Comparison of ENCODE assay signal across 8 mouse cellular contexts in the genomic region with DNA sequence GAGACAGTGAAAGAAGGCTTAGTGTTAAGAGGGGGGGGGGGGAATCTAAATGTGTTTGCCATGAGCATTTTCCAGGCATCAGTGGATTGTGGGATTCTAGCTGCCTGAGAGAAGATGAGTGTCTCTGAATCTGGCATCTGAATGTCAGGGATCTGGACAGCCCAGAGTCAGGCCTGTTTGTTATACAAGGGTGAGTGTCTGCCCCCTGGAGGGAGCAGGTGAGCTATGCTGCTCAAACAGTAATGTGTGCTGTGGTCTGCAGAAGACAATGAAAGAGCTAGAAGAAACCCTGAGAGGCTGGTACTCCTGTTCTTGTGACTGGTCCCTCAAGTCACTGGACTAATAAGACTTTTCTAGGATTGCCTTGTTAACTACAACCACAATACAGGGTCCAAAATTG. TPM values are rescaled to one million over a fixed set of nuclear protein-coding genes. Genes with fewer than 3 reads are reported as not detected.
DNase-seq lines count a peak whose midpoint lies in the region; ATAC-seq and TF ChIP-seq lines count a peak whose summit lies in the region.

No protein-coding gene starts in this region.

- no peak overlapping the region for H3K9ac ChIP-seq in hindbrain, embryonic 14.5 days
- no peak overlapping the region for H3K9ac ChIP-seq in neural tube, embryonic 15.5 days (replicated peaks)

- ATAC-seq in hindbrain, embryonic 14.5 days (ENCODE audit: low FRiP score) = no peak
- no peak for ATAC-seq in neural tube, embryonic 15.5 days (ENCODE audit: low FRiP score)

- peak; percentile 22 for DNase-seq in hindbrain, embryonic 10.5 days (ENCODE audit: low spot score)
- no peak for DNase-seq in hindbrain, embryonic 14.5 days (ENCODE audit: low spot score)
- peak; percentile 66 for DNase-seq in ES-CJ7 (ENCODE audit: low read depth, low spot score)
- DNase-seq in kidney, adult 8-10 months = peak; percentile 37 to 40
- DNase-seq in lung, postnatal 36 days = peak; percentile 86
- DNase-seq in thymus, postnatal 36 days = peak; percentile 27 to 29

- H3K9me3 ChIP-seq in hindbrain, embryonic 10.5 days = no peaks in the 10 kb centered on the region
- no peaks in the 10 kb centered on the region for H3K9me3 ChIP-seq in hindbrain, embryonic 14.5 days (ENCODE audit: control insufficient read depth, low read length)
- H3K9me3 ChIP-seq in neural tube, embryonic 15.5 days (replicated peaks) = no peaks in the 10 kb centered on the region

- TF ChIP-seq POLR2A in cortical plate, adult 2 months (IDR thresholded peaks at IDR 0.05; ENCODE audit: extremely low read depth, insufficient read depth, low read length) = no peak

- H3K4me1 ChIP-seq in hindbrain, embryonic 10.5 days (replicated peaks) = no peaks in the 10 kb centered on the region
- H3K4me1 ChIP-seq in hindbrain, embryonic 14.5 days (replicated peaks; ENCODE audit: control insufficient read depth, insufficient read depth, low read length) = no peaks in the 10 kb centered on the region
- no peaks in the 10 kb centered on the region for H3K4me1 ChIP-seq in cortical plate, adult 2 months (ENCODE audit: control insufficient read depth, insufficient read depth, low read length)
- no peaks in the 10 kb centered on the region for H3K4me1 ChIP-seq in neural tube, embryonic 15.5 days

- H3K27ac ChIP-seq in hindbrain, embryonic 10.5 days = no peak overlapping the region
- H3K27ac ChIP-seq in hindbrain, embryonic 14.5 days = no peak overlapping the region
- H3K27ac ChIP-seq in cortical plate, adult 2 months (ENCODE audit: insufficient read depth, low read length) = no peak overlapping the region
- no peak overlapping the region for H3K27ac ChIP-seq in neural tube, embryonic 15.5 days (replicated peaks)

- H3K4me2 ChIP-seq in hindbrain, embryonic 14.5 days (replicated peaks) = no peak overlapping the region
- no peak overlapping the region for H3K4me2 ChIP-seq in neural tube, embryonic 15.5 days

- TF ChIP-seq CTCF in cortical plate, adult 2 months (IDR thresholded peaks at IDR 0.05; ENCODE audit: extremely low read depth, insufficient read depth, low read length) = peak; percentile 44

- no peak overlapping the region for H3K4me3 ChIP-seq in hindbrain, embryonic 10.5 days
- H3K4me3 ChIP-seq in hindbrain, embryonic 14.5 days (replicated peaks; ENCODE audit: low read length) = no peak overlapping the region
- no peak overlapping the region for H3K4me3 ChIP-seq in cortical plate, adult 2 months (ENCODE audit: insufficient read depth, low read length)
- H3K4me3 ChIP-seq in neural tube, embryonic 15.5 days (replicated peaks) = no peak overlapping the region

- H3K36me3 ChIP-seq in hindbrain, embryonic 10.5 days = no peaks in the 10 kb centered on the region
- no peaks in the 10 kb centered on the region for H3K36me3 ChIP-seq in hindbrain, embryonic 14.5 days (replicated peaks; ENCODE audit: control insufficient read depth, insufficient read depth)
- no peaks in the 10 kb centered on the region for H3K36me3 ChIP-seq in neural tube, embryonic 15.5 days

- no peaks in the 10 kb centered on the region for H3K27me3 ChIP-seq in hindbrain, embryonic 10.5 days (ENCODE audit: insufficient read depth, poor library complexity, severe bottlenecking)
- no peaks in the 10 kb centered on the region for H3K27me3 ChIP-seq in hindbrain, embryonic 14.5 days (ENCODE audit: control insufficient read depth, insufficient read depth, low read length)
- no peaks in the 10 kb centered on the region for H3K27me3 ChIP-seq in neural tube, embryonic 15.5 days (replicated peaks)

RNA-seq across cellular contexts. Expression of a gene that starts 4.3 kb away (rescaled TPM):
- polyA plus RNA-seq in hindbrain, embryonic 10.5 days (2016; fragmentation: Nextera tagmentation; extraction: Ambion mirVana) = 0.54 and 3.5 TPM in 2 replicates
- 32.7 and 32.8 TPM in 2 replicates for polyA plus RNA-seq in hindbrain, embryonic 14.5 days (2014; fragmentation: Nextera tagmentation; extraction: Ambion mirVana)
- polyA plus RNA-seq in cortical plate, adult 2 months (2012; rRNA removed) = 0.34 and 0.96 TPM in 2 replicates
- polyA plus RNA-seq in neural tube, embryonic 15.5 days (2015; fragmentation: Nextera tagmentation; extraction: Ambion mirVana) = 37.2 and 42.1 TPM in 2 replicates

RNA-seq across cellular contexts. Expression of a gene that starts 46.8 kb away (rescaled TPM):
- 0.07 and 0.21 TPM in 2 replicates for polyA plus RNA-seq in hindbrain, embryonic 10.5 days (2016; fragmentation: Nextera tagmentation; extraction: Ambion mirVana)
- polyA plus RNA-seq in hindbrain, embryonic 14.5 days (2014; fragmentation: Nextera tagmentation; extraction: Ambion mirVana) = 0.37 and 0.40 TPM in 2 replicates
- 0.04 and 0.06 TPM in 2 replicates for polyA plus RNA-seq in cortical plate, adult 2 months (2012; rRNA removed)
- 0.32 and 0.50 TPM in 2 replicates for polyA plus RNA-seq in neural tube, embryonic 15.5 days (2015; fragmentation: Nextera tagmentation; extraction: Ambion mirVana)
